Mouse (Mus musculus): ENCODE results near the gene Cd200r2.

GRCm38 (mm10) chr16:44876625-44877024 lies 9.7 kb downstream of the Cd200r2 start:
- TF ChIP-seq CTCF (conservative IDR thresholded peaks at IDR 0.05; ENCODE audit: low read length) (no peak), NANOG (IDR thresholded peaks at IDR 0.05; ENCODE audit: borderline replicate concordance, low read length) (no peak)

Measured in E14TG2a.4 (cell line).